Mouse (Mus musculus): Measurements from ENCODE around the gene Igsf21.

Gene Igsf21

DNA sequence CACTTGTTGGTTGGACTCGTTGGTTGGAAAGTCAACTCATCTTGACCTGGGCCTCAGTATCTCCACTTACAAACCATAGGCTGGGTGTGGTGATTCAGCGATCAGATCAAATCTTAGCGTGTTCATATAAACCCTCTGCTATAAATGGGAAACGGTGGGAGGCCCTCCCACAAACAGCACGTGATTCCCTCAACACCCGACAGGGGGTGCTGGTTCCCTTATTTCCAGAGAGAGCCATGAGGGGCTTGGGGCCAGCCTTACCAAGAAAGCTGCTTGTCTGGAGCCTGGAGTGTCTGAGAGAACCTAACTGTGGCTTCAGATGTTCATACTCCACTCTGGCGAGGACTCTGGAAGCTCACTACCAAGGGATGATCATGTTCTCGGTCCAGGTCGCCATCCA, 106.1 kb downstream of the Igsf21 start:
- no peak for DNase-seq

DNA sequence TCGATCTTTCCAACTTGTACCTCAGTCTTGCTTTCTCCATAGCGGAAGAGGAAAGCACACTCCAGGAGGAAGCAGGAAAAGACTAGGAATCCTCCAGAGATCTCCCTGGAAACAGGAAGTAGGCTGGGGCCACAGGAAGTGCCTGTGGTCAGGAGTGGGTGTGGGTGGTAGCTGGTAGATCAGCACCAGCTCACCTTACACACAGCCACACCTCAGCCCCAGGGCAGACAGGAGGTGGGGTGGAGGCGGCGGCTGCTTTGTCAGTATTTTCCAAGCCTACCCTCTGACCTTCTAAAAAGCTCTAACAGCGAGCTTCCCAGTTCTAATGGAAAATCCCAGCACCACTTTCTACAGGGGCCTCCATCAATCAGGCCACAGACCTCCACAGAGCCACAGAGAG, 107.7 kb downstream of the Igsf21 start:
- no peak for DNase-seq

DNA sequence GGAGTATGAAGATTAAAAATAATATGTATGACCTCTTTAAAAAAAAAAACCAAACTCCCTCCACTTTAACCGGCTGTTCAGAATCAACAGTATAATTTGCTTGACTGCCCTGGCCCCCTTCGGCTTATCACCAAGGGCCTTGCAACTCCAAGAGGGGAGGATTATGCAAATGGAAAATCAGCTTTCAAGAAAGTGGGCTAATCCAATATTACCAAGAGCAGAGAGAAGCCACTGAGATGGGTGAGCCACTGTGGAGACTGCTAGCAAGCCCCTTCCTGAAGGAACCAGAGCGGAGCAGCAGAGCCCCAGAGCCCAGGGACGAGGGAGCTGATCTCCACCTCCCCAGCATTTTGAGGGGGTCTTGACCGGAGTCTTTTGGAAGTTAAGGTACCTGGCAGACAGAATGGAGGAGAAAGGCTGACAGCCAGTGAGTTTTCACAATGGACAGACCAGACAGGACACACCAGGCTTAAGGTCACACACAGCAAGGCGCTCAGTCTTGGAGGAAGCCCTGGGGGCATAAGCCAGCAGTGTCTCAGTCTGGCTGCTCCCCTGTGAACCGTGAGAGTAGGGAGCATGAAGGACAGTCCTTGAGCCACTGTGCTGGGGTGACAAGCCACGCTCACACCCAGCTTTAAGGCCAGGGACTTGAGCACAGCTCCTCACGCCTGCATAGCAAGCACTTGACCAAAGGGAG, 114.8 kb downstream of the Igsf21 start:
- no peak for DNase-seq

DNA sequence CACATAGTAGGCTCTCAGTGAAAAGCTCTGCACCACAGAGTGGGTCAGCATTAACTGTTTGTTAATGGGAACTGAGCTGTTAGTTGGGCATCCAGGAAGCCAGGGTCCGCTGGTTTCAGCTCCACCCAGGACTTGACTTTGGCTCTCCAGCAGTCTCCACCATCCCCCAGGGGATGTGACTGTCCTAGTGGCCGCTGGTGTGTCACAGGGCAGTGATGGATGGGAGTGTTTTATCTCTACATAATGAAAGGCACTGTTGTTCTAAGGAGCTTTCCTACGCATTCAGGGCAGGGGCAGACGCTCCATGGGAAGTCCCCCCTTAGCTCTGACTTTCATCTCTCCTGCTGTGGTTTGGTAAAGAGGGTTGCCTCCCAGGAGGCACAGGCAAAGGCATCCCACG, 115.4 kb downstream of the Igsf21 start:
- no peak for DNase-seq

DNA sequence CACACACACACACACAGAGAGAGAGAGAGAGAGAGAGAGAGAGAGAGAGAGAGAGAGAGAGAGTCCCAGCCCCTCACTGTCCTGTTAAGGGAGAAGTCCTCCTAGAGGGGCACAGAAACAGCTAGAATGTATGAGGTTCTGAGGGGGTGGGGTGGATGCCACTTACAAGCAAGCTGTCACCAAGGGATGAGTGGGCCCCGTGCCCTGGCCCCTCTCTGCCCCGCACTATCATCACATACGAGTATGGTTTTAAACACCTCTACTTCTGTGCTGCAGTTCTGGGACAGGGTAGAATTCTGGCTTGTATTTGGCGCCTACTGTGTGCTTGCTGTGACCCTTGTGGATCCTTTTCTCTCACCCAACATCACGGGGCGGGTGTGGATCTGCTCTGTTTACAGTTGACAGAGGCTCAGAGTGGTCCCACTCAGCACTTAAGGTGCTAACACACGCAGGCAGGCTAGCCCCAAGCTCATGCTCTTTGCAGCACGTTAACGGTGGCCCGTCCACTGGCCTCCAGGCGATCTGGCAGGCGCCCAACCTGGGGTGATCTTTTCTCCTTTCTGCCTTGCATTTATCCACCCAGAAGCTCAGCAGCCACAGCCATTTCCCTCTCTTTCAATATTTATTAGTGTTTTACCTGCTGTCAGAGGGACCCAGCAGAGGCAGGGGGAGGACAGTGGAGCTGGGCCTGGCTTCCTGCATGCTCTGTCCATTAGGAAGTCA, 116.9 kb downstream of the Igsf21 start:
- DNase-seq = no peak

DNA sequence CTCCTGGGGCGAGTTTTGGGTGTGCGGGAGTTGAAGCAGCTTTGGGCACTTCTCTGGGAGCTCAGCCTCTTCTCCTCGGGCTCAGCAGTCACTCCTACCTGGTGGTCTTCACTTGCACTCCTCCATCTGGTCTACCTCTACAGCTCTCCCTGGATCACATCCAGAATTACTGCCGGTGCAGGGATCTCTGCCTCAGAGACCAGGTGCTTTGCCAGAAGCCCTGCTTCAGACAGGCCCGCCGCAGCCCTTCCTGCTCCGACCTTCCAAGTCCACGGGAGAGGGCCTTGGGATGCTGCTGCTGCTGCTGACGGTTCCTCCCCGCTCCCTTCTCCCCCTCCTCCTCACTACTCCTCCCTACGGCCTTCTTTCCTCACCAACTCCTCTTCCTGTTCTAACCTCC, 118.5 kb downstream of the Igsf21 start:
- no peak for DNase-seq

DNA sequence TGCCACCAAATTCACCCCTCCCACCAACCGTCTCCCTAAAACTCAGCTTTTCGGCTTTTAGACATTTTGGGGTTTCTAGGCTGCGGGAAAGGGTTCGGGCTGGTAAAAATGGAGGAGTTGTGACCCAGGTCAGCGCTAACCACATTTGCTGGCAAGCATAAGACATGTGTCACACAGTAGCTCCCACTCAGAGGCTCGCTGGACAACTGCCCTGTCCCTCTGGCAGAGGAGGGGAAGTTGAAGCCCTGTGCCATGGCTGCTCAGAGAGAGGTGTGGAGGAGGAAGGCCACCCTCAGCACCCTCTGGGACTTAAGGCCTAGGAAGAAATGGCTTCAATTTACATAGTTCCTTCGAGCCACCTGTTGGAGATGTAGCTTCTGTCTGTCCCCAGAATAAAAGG, 120.8 kb downstream of the Igsf21 start:
- no peak for DNase-seq

DNA sequence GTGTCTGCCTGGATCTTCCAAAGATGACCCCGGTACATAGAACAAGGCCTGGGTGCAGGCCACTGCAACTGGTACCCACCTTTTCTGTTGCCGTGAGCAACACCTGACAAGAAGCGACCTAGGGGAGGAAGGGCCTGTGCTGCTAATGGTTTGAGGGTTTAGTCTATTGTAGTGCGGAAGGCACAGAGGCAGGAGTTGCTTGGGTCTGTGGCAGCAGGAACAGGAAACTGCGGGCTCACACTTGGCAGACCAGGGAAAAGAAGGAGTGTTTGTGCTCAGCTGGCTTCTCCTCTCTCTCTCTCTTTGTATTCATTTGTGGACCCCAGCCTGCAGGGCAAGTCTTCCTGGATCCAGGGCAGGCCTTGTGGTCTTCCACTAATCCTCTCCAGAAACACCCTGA, 124.0 kb downstream of the Igsf21 start:
- no peak for DNase-seq

DNA sequence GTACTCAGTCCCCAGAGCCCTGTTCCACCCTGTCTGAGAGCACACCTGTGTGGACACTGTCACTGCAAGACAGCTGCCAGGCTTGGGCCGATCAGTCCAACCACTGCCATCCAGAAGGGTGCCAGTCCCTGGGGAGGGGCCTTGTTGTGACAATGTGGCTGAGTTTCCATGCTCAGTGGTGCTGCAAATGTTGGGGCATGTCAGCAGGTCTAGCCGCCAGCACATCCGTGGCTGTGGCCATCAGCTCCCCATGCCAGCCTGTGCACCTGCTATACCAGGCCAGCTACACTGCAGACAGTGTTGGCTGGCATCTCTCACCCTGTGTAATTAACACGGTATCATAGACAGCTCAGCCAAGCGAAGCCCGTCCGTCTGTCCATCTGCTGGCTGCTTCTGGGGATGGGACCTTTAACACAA, 129.3 kb downstream of the Igsf21 start:
- DNase-seq = peak; percentile 75

DNA sequence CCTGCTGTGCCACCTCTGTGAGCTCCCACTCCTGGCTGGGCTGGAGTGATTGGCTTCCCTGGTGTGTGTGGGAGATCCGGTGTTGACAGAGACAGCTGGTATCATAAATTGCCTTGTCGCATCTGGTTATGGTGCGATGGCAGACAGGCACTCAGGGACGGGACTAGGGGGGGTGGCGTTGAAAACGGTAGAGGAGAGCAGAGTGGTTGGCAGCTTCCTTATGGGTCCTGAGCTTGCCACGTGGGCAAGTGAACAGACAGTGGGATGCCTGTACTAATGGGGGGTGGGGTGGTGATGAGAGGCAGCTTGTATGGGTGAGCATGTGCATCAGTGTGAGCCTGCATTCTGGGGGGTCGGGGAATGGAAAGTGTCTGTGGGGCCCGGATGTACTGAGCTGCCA, 130.8 kb downstream of the Igsf21 start:
- DNase-seq = no peak

DNA sequence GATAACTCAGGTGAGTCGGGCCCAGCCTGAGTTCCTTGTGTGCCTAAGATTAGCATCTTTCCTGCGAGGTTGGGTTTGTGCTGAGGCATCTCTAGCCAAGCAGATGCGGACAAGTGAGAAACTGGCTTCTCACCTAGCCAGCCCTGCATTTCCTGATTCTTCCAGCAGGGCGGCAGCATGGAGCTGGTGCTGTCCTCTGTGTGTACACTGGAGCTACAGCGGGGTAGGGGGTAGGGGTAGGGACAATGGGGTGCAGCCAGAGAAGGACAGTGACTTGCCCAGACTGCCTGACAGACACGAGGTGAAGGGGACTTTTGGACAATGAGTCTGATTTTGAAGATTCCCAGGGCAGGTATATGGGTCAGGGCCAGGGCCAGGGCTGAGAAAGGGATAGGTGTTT, 131.5 kb downstream of the Igsf21 start:
- DNase-seq = no peak

DNA sequence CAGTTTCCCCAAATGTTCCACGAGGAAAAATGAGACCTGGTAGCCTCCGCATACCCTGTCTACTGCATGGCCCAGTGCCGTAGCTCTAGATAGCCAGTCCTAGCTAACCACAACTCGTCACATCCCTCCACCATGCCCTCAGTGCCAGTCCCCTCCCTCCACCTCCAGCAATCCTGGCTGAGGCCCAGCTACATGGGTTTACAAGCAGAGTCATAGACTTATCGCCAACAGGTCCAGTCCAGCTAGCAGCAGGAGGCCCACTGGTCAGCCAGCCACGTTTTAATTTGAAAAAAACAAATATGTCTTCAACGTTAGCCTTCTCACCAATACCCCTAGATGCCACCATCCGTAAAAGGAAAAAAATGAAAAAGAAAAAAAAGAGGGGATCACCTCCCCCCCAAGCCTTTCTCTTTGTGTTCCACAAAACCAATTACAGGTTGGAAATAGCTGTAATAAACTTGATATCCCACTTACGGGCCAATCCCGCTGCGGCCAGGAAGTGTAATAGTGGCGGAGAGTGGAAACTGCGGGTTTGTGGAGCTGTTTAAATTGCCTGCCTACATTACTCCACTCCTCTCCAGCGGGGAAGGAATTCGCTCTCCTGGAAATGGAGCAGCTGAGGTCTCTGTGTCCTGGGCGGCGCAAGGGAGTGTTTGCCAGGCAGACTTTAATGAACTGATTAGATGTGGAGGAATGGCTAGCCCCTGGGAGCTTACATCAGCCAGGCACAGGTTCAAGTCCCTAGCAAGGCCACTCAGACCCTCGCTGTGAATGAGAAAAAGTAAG, 132.7 kb downstream of the Igsf21 start:
- peak; percentile 58 for DNase-seq

DNA sequence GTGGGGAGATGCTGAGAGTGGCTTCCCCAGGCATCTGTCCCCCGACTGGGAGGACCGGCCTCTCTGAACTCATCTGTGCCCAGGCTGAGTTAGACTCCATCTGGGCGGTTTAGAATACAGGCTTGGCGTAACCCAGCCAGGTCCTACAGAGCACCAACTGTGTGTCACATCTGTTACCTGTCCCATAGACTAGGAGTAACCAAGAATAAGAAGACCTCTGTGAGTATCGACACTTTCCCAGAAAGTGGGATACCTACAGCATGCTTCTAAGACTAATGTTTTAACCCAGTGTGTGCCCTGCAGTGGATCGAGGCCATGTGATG, 137.0 kb downstream of the Igsf21 start:
- no peak for DNase-seq

DNA sequence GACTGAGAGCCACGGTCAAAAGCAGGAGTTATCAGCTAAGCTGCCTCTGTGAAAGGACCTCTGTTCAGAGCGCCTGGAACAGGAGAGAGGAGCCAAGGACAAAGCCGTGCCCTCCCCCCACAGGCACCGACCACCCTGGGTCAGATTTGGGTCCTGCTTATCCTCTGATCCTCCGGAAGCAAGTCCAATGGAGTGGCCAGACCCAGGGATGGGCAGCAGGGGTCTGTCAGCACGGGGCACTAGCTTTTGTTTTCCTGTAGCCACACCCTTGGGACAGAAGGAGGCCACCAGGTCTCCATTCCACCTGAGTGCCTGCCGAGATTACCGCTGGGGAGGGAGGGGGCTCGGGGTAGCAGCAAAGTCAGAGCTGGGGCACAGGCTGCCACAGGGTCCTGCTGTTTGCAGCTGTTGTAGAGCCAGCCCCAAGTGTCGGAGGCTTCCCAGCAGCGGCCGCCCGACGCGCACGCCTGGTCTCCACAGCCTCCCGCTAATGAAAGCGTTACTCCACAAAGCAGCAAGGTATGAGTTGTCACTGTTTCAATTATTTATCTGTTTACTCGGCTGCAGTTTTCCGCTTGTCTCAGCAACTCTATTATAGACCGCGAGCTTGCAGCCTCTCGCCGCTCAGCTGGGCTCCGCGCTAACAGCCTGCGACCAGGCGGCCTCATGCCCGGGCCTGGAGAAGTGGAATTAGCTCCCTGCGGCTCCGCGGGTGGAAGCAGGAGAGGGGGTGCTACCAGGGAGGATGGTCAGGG, 137.5 kb downstream of the Igsf21 start:
- DNase-seq = peak; percentile 65

DNA sequence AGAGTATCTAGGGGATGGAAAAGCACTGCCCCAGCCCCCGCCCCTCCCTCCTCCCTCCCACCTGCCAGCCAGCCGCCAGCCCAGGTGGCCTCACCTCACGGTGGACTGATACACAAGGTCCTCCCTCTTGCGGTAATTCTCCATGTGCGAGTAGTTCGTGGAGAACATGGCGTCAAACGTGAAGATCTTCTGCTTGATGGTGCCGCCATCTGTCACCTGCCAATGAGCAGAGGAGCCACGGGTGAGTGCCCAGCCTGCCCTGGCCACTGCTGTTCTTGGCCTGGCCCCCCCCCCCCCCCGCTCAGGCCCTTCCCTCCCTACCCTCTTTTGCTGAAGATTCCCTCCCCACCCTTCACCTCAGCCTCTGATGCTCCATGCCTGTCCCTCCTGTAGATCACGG, 139.4 kb downstream of the Igsf21 start:
- DNase-seq = no peak

DNA sequence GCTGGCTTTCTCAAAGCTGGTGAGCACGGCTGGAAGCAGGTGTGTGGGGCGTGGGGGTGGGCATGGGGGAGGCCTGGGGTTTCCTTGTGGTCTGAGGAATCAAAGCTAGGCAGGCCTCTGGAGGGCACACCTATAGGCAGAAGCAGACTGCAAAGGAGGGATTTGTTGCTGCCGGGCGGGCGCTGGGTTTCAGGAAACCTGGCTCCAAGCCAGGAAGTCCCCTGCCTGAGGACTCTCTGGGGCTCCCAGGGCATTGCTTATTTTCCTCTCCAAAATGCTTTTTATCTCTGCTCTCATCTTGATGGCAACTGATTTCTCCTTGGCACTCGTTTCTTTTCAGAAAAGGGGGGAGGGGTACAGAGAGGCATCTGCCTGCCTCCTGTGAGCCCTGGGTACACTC, 141.8 kb downstream of the Igsf21 start:
- no peak for DNase-seq

DNA sequence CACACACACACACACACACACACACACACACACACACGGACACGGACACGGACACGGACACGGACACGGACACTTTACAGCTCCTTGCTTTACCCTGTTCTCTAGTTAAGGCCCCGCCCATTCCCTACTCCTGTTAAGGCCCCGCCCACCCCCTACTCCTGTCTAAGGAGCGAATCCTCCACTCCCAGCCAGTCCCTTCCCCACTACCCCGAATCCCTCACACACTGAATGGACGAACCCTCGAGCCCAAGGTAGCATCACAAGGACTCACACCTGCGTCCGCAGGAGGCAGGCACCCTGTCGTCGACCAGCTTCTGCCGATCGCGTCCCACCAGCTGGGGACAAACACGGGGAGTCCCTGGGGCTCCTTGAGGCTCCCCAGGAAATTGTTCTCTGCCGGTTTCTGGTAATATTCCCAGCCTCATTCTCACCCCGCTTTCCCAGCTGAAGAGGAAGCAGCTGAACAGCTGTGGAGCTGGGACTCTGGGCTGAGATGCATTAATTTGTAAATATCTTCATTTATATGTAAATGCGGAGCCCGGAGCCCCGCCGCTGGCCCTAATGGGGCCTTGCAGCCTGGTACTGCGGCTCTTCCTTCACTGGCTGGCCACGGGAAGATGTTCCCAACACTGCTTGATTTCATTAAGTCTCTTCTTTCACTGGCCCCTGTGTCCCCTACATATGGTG, 143.1 kb downstream of the Igsf21 start:
- DNase-seq = no peak

DNA sequence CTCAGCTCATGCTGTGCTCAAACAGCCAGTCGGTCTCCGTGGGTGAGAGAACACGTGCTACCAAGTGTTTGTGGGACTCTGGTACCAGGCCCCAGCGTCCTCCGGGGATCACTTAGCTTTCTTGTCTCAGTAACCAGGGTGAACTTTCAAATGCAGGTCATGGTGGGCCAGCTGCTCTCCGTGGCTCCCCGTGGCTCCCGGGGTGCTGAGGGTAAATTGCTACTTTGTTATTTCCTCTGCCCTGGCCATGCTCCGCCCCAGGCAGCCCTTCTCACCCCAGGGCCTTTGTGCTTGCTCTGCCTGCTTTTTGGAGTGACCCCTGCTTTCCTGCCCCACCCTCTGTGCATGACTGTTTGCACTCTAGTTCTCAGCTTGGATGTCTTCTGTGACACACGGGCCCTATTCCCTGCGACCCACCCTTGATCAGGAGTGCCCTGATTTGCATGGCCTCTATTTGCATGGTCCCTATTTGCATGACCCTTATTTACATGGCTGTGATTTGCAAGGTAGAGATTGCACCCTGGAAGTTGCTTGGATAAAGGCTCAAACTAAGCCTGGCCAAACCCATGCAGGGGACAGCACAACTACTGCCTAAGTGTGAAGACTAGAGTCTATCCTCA, 143.9 kb downstream of the Igsf21 start:
- no peak for DNase-seq

DNA sequence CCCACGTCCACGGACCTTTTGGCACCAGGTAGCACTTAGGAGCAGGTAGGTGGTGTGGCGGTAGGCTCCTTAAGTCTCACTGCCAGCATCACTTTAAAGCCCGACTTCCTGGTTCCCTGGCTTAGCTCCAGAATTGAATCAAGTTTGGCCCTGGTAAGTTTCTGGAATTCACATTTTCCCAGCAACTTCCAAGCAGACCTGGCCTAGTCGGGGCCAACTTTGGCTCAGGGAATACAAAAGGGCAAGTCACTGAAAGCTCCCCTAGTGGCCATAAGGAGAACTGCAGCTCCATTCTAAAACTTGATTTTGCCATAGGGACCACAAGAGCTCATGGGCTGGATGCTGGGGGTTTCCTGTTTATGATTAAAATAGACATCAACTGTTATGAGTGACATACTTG, 145.5 kb downstream of the Igsf21 start:
- DNase-seq = peak; percentile 61

DNA sequence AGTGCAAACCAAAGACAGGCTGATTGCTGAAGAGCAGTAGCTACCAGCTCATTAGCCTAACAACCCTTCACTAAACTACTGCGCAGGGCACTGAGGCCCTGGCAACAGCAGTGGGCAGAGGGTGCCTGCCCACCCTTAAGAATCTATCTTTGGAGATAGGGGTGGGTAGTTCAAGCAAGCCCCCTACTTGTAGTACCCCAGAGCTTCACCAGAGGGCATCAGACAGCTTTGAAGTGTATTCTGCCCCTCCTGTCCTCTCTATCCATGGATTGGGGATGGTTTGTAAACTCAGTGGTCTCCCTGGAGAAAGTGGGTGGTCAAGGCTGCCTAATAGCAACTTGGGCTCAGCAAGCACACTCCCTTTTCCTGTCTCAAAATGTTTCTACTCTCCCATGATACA, 146.4 kb downstream of the Igsf21 start:
- no peak for DNase-seq

DNA sequence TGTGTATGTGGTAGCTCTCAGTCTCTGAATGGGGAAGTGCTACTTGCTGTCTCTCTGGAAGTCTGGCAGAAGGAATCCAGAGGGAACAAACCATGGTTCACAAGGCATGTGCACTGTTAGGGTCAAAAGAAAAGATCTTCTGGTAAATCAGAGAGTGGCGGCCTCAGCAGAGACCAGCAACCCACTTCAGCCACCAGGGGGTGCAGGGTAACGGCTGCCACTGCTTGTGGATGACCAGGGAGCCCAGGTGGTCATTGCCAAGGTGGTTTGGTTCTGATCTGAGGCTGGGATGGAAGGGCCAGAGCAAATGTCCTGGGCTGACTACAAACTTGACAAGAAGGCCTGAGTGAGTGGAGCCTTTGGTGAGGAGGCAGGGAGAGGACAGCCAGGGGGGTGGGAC, 150.3 kb downstream of the Igsf21 start:
- DNase-seq = no peak

DNA sequence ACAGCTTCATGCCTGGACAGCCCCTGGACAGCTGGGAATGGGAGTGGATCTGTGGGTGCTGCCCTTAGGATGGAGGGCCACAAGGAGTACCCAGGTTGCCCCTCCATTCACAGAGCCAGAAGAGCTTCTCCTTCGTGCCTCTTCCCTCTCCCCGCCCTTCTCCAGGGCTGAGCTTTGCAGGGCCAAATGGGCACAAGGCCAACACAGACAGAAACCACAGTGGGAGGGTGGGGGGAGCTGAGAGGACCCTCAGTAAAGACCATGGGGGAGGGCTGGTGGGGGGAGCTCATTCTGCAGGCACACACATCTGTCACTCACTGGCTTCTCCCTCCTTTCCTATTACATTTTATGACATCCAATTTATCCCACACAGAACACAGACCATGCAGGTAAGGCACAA, 151.7 kb downstream of the Igsf21 start:
- DNase-seq = no peak

All from cerebellum, adult 9-10 months (tissue).